Mouse (Mus musculus): ENCODE results near the gene Med15.
"Not testable (repeated sequence)": the region's sequence is repeated elsewhere in the genome, so short reads cannot be mapped to it uniquely, and the experiment has no call there.

The Med15 gene

DNA sequence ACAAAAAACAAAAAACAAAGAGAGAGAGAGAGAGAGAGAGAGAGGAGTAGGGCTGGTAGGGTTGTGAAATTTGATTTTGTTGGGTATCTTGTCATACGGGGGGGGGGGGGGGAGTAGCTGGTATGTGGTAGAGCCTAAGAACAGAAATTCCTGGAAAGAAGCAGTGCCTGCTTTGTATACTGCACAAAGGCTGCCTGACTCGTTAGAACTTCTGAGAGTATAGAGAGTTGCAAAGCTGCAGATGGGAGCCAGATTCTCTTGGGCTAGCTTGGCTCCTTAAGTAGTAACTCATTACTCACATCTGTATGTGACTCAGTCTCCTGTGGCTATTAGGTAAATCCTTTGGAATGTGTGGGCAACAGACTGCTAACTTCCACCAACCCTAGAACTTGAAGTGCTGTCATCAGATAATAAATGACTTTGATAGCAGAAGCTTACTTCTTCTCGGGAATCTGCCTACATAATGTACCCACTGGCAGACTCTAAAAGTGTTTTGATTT is at the start of gene Med15:
Gene Med15 (minus strand): TSS at position 51 of the 500 bp plus-strand sequence.
- DNase-seq (ENCODE audit: low spot score) = peak; percentile 38

DNA sequence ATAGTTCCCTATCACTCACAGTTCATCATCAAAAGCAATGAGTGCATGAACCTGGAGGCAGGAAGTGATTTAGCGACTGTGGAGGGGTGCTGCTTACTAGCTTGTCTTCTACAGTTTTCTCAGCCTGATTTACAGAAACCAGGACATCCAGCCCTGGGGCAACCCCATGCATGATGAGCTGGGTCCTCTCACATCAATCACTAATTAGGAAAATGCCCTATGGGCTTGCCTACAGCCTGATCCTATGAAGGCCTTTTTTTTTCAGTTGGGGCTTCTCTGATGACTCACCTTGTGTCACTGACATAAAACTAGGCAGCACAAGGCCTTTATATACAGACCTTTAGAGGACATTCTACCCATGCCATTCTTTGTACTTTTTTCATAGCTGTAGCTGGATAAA is 47.0 kb upstream of the Med15 start:
- no peak for DNase-seq (ENCODE audit: low spot score)

DNA sequence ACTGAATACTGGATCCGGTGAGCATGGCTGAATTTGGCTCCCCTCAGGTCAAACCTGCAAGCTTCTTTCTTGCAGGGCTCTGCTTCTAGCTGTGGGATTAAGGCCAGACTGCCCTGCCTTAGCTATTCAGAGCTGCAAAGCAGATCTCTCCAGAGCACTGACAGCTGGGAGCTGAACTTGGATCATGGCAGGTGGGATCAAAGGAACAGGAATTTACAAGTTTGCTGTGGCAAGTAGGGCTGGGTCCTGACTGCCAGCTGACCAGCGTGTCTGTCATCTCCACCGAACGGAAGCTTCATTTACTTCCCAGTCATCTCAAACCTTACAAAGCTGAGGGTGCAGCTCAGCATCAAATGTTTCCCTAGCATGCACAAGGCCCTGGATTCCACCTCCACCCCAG is 45.5 kb upstream of the Med15 start:
- DNase-seq (ENCODE audit: low spot score) = no peak

DNA sequence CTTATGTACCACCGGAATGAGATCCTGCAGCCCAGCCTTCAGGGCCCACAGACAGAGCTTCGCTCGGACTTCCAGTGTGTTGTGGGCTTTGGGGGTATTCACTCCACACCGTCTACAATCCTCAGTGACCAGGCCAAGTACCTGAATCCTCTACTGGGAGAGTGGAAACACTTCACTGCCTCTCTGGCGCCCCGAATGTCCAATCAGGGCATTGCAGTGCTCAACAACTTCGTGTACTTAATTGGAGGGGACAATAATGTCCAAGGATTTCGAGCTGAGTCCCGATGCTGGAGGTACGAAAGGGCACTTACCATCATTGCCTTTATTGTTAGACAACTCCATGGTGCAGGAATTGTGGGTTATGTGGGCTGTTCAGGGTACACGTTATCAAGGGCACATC is 44.1 kb upstream of the Med15 start:
- peak; percentile 46 for DNase-seq (ENCODE audit: low spot score)

DNA sequence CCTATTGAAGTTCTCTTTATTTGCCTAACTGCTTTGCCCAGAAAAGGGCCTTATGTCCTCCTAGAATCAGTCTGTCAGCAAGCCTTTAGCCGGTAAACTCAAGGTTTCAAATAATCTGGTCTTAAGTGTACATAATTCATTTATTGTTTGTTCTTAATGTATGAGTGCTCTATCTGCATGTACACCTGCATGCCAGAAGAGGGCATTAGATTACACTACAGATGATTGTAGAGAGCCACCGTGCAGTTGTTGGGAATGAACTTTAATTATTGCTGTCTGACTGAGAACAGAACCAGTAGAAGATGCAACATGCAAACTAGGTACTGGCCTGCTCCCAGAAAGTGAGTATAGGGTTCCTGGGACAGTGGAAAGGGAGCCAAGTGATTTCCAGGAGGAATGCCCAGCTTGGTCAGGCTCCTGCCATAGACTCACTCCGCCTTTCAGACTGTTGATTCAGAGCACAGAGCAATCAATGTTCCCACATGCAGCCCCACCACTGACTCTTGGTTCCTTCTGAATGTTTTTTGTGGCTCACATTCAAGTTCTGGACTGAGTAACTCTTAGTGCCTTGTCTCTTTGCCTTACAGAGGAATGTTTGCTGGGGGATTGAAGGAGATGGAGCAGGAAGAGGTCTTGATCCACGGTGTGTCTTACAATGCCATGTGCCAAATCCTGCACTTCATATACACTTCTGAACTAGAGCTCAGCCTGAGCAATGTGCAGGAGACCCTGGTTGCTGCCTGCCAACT is 38.6 kb upstream of the Med15 start:
- DNase-seq (ENCODE audit: low spot score) = peak; percentile 12

DNA sequence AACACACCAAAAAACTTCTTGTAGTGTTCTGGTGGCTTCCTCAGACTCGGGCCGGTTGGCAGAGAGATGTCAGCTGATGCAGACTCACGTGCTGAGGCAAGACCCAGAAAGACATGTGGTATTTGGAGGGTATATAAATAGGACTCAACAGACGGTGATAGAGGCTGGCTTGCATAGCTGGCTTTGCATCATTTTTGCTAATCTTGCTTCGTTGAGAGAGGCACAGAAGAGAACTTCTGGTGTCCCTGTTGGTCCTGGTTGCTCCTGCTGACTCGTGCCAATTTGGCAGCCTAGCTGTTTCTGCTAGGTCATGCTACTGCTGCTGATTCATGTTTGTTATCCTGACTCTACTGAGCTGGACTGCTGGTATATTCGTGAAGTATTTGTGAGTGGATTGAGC is 36.1 kb upstream of the Med15 start:
- no peak for DNase-seq (ENCODE audit: low spot score)

DNA sequence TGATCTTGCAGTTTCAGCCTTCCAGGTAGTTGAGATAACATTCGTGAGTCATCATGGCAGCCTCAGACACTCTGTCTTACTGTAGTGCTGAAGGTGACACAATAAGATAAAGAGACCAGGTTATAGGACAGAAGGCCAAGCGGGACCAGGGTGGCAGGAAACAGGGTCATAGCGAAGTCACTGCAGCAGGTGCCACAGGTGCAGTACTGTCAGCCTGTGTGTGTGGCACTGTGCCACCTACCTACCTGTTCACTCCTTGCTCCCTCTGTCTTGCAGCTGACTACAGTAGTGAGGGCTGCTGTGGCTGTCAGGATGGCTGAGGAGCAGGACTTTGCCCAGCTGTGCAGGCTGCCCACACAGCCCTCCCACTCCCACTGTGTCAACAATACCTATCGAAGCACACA is 31.4 kb upstream of the Med15 start:
- no peak for DNase-seq (ENCODE audit: low spot score)

DNA sequence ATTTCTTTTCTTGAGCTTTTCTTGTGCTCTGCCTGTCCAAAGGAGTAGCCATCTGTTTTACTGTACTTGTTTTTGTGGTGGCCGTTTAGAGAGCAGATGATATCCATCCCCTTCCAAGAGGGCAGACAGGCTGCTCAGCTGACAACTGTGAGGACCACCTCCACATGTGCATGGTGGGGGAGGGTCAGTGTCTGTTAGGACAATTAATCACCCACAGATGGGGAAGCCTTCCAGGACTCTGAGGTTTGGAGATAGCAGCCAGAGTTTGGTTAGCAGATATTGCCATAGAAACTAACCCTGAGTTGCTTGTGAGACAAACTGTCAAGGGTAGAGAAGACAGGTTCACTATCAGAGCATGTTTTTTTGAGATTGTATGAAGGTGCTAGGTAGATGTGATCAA is 28.4 kb upstream of the Med15 start:
- peak; percentile 61 for DNase-seq (ENCODE audit: low spot score)

DNA sequence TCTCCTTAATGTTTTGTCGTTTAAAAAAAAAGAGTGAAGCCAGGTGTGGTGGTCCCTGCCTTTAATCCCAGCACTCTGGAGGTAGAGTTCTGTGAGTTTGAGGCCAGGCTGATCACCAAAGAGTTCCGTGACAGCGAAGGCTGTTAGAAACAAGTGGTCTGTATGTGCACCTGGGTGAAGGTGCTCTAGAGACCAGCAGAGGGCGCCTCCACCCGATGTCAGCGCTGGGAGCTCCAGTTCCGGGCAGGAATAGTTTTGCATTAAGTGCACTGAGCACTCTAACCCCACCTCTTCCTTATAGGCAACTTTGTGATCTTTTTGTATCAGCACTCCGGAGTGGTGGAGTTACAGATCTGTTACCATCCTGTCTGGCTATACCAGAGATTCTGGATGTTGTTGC is 28.0 kb upstream of the Med15 start:
- DNase-seq (ENCODE audit: low spot score) = peak; percentile 74

DNA sequence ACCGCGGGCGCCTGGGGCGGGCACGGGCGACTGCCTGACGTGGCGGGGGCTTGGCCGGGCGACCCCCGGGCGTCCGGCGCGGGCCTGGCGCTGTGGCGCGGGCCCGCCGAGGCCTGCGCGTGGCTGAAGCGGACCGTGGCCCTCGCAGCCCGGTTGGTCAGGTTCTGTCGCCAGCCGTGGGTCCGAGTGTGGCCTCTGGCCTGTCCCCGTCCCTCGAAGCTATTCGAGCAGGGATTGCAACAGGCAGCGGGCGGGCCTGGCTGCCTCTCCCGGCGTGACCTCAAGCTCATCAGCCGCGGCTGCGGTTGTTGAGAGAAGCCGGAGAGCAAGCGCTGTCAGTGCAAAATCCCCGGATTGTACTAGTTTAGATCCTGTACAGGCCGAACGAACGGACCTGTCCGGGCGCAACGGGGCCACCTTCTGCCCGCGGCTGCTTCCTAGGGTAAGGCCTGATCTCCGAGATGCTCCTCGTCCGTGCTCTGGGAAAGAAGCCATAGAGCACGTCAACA is 27.2 kb upstream of the Med15 start:
- peak; percentile 63 for DNase-seq (ENCODE audit: low spot score)

DNA sequence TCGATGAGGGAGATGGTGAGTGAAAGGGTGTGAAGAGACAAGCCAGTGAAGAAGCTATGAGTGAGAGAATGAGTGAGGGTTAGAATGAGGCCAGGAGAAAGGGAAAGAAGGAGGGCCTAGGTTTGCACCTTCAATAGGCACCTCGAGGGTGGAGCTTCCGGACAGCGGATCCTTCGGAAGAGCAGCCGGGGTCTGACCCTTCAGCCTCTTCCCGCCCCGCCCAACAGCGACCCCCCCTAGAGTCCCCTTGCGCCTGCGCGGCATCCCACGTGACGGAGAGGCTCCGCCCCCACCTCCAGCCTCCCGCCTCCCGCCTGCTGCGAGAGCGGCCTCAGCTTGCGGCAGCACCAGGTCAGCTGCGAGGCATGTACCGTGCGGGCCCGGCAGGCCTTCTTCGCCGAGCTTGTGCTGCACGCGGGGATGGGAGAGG is 26.7 kb upstream of the Med15 start, which contains the start of gene Klhl22:
Gene Klhl22 (plus strand): TSS at position 275 of the 430 bp plus-strand sequence.
- DNase-seq (ENCODE audit: low spot score) = peak; percentile 95

DNA sequence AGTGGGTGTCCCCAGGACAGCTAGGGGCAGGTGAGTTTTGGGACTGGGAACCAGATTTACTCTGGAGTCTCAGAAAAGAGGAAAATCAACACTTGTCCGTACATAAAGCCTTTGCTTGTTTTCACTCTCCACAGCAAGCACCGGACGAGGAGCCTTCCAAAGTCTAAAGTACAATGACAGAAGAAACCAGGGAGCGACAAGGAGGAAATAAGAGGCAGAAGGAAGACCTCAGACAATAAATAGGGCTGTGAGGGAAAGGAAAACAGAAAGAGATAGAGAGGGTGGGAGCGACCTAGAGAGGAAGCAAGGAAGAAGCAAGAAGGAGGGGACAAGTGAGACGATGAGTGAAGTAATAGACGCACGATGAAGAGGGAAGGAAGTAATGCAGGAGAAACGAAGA is 26.2 kb upstream of the Med15 start:
- DNase-seq (ENCODE audit: low spot score) = no peak

DNA sequence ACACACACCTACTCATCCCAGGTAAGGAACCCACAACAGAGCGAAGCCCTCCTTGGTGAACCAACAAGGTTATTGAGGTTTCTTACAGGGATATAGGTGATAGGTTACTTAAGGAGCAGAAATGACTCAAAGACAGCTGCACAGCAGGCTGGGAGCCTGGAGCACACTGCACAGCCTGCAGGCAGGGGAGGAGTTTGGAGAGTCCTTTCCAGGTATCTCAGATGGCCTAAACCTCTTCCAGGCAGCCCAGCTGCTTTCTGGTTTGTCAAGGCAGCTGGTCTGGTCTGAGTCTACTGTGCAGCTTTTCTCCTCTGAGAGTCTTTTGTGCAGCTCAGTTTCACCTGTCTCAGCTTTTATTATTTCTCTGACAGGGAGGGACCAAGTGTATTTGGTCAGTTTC is 25.1 kb upstream of the Med15 start:
- DNase-seq (ENCODE audit: low spot score) = no peak

DNA sequence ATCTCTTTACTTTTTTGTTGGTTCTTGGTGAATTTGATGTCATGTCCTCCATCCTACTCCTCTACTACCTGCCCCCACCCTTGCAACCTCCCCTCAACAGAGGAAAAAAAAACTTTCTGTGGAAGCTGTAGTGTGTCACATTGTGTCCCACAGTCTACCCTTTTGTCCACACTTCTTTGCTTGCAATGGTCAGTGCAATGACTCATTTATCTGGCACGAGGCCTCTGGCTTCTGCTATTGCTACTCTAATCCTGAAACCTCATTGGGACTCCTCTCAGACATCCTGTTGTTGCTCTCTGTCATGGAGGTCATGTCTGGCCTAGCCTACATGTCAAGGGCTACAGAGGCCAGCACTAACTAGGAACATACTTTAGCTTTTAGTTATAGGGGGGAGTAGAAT is 21.0 kb upstream of the Med15 start:
- no peak for DNase-seq (ENCODE audit: low spot score)

DNA sequence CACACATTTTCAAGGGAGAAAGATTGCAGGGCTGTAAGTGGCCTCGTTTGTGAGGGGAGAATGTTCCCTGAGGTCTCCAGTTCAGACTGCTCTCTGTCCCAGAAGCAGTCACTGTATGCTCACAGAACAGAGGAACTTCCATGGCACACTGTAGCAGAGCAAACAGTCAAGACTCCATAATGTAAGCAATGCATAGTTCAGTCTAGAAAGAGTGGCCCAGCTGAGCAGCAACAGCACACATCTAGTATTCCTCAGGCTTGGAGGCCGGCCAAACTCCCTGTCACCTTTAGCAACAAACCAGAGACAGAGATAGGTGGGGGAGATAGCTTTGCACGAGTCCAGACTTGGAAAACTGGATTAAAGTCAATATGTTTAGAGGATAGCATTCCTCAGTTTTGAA is 20.3 kb upstream of the Med15 start:
- no peak for DNase-seq (ENCODE audit: low spot score)

DNA sequence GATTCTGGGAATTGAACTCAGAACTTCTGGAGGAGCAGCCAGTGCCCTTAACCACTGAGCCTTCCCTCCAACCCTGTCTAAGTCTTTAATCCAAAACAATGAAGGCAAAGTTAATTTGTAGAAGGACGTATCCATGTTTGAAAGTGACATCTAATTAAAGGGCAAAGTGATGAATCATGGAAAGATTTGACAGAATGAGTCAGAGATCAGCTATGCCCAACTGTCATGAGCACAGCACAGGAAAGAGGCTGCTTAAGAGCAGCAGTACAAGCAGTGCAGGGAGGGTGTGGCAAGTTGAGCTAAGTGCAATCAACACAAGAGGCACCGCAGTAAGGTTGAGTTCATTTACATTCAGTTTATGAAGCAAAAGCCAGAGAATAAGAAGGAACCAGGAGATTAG is 12.4 kb upstream of the Med15 start:
- no peak for DNase-seq (ENCODE audit: low spot score)

DNA sequence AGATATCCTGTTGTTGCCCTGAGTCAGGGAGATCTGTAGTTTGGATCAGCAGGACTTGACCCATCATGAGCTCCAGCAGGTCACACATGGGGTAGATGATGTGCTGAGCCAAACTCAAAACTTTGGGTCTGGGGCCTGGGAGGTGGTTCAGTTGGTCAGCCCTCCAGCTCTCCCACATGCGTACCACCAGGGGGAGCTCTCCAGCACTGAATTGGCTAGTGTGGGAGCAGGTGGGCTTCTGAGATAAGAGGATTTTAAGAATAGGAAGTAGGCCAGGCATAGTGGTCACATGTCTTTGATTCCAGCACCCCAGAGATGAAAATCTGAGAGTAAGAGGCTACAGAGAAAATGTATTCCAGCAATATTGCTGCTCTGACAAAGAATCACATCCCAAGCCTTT is 11.8 kb upstream of the Med15 start:
- DNase-seq (ENCODE audit: low spot score) = peak; percentile 76

DNA sequence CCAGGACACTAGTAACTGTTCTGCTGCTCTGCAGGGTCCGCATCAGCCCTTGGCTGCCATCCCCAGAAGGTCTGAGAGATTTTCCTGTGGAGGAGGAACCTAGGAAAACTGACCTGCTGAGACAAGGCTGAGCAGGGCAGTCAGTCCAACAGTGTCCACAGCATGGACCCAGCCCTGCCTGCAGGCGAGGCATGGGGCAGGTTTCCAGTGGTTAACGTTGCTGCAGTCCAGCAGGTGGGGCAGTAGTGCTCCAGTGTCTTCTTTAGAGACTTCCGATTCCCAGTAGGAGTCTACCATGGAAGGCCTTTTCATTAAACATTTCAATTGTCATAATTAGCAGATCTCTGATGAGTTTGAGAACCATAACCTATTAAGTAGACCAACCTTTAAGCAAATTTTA is 10.6 kb upstream of the Med15 start:
- DNase-seq (ENCODE audit: low spot score) = no peak

DNA sequence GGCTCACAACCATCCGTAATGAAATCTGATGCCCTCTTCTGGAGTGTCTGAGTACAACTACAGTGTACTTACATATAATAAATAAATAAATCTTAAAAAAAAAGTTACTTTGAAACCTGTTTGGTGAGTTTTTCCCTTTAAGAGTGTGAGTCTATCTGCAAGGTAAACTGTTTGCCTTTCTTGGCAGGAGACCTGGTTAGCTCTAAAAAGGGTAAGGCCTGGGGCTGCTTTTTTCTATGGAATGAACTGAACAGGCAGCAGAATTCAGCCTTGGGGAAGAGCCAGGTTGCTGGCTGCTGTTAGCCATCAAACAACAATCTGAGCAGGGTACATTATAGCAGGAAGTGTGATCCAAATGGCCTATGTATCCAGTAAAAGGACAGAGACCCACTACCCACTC is 10.1 kb upstream of the Med15 start:
- DNase-seq (ENCODE audit: low spot score) = no peak

DNA sequence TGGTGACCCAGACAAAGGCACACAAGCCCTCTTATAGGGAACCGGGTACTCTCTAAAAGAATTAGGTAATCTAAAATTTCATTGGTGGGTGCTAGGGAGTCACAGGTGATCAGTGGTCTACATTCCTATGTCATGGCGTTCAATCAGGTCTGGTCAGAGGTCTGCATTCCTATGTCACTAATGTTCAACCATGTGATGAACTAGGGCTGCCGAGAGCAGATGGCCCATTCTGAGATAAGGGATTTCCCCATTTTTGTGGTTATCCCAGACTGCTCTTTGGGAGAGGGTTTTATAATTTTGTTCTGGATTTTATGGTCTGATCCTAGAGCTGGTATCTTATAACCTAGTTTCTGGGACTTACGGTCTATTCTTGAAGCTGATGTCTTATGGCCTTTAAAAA is 7.4 kb upstream of the Med15 start:
- no peak for DNase-seq (ENCODE audit: low spot score)

DNA sequence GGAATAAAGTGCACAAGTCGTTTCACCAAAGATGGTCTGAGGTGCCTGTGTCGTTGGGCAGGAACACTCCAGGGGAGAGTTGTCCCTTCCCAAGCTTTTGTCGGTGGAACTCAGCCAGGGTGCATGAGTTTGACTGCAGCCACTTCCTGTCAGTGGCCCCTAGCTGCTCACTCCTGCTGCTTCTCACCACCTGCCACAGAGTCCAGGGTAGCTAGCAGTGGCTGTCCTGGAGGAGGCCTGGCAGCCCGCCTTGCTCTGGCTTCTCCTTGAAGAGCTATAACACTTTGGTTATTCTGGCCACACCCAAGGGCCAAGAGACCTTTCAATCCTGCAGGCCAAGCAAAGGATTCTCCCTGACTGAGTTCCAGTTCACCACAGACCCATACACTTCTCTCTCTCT is 3.5 kb upstream of the Med15 start:
- no peak for DNase-seq (ENCODE audit: low spot score)

DNA sequence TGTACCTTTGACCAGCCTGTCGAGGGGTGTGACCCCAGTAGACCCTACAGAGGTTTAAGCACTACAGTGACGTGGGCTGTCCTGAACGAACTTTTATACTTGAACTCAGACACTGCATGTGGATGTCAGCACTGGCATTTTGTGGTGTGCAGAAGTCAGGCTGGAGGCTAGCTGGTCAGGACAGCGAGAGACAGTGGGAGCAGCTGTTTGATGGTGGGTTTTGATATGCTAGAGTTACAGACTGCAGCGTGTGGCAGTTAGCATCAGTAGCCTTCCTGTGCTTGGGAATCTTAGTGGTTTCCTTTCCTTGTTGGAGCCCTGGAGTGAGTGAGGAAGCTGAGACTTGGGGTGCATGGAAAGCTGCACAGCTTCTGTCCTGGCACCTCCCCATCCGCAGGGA is 2.2 kb upstream of the Med15 start:
- DNase-seq (ENCODE audit: low spot score) = not testable (repeated sequence)

DNA sequence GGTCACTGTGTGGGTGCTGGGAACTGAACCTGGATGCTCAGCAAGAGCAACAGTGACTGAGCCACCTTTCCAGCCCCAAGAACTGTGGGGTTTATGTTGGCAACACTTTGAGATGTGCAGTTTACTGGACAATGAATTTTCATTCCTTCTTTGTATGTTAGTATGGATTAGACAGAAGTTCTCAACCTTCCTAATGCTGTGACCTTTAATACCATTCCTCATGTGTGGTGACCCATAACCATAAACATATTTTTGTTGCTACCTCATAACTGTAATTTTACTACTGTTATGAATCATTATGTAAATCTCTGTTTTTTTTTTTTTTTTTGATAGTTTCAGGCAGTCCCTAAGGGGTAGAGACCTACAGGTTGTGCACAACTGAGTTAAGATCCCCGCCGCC is 955 bp upstream of the Med15 start:
- no peak for DNase-seq (ENCODE audit: low spot score)

DNA sequence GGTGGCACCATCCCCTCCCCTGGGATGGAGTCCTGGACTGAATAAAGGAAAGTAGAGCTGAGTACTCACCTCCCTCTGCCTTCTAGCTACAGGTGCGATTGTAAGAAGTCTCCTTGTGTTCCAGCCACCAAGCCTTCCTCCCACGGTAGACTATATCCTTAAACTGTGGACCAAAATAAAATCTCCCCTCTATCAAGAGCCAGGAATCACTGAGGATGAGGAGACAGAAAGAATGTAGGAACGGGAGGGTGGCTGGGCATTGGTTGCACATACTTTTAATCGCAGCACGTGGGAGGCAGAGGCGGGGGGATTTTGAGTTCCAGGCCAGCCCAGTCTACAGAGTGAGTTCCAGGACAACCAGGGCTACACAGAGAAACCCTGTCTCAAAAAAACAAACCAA is 260 bp downstream of the Med15 start:
- no peak for DNase-seq (ENCODE audit: low spot score)
